Mouse (Mus musculus) intestine, postnatal 0 days (tissue): ENCODE results near the gene Eif4g3. TPM values are rescaled to one million over a fixed set of nuclear protein-coding genes. Genes with fewer than 3 reads are reported as not detected.
A peak's percentile ranks its signal among the peaks of the same experiment; 100 is the strongest.

Experiments
- ATAC-seq: fragments of 200-750 bp; cut with Nextera tagmentation; 2 replicates; pipeline ENCODE4 v1.8.0; 2017; ENCODE audit warnings: mild to moderate bottlenecking, moderate TSS enrichment, moderate library complexity
- H3K27ac ChIP-seq: fragments of 300-500 bp; sonication (generic); 2 replicates; pipeline ENCODE4 v1.5.1; 2014; ENCODE audit warnings: mild to moderate bottlenecking, low read depth, low read length, moderate library complexity
- H3K27me3 ChIP-seq: fragments of 300-500 bp; sonication (generic); replicated peaks from 2 replicates; pipeline ENCODE4 v1.6.1; 2014; ENCODE audit warnings: low read length, mixed read lengths; ENCODE audit not compliant: control insufficient read depth, insufficient read depth
- H3K36me3 ChIP-seq: fragments of 300-500 bp; sonication (generic); 2 replicates; pipeline ENCODE4 v1.6.1; 2014; ENCODE audit warnings: mild to moderate bottlenecking, moderate library complexity; ENCODE audit not compliant: control insufficient read depth, insufficient read depth
- H3K4me1 ChIP-seq: fragments of 300-500 bp; sonication (generic); replicated peaks from 2 replicates; pipeline ENCODE4 v1.6.1; 2014; ENCODE audit warnings: antibody characterized with exemption, low read length, mixed read lengths; ENCODE audit not compliant: control insufficient read depth, insufficient read depth
- H3K4me2 ChIP-seq: fragments of 300-500 bp; sonication (generic); replicated peaks from 2 replicates; pipeline ENCODE4 v1.6.1; 2014; ENCODE audit warnings: low read depth, mild to moderate bottlenecking, moderate library complexity
- H3K4me3 ChIP-seq: fragments of 300-500 bp; sonication (generic); 2 replicates; pipeline ENCODE4 v1.5.1; 2014; ENCODE audit warnings: low read depth, low read length
- H3K9ac ChIP-seq: fragments of 300-500 bp; sonication (generic); 2 replicates; pipeline ENCODE4 v1.6.1; 2014; ENCODE audit warnings: mild to moderate bottlenecking, low read depth, low read length
- H3K9me3 ChIP-seq: fragments of 300-500 bp; sonication (generic); 2 replicates; pipeline ENCODE4 v1.6.1; 2016; ENCODE audit warnings: mixed run types; ENCODE audit not compliant: control insufficient read depth
- CTCF ChIP-seq: sonication (generic); IDR thresholded peaks from 2 replicates; pipeline ENCODE4 v1.5.1; 2016; ENCODE audit warnings: low read depth, mild to moderate bottlenecking, control low read depth, antibody characterized with exemption, moderate library complexity
- whole genome bisulfite sequencing: fragments of 180-500 bp; shearing (Covaris S2); extraction: QIAGEN DNeasy Blood & Tissue Kit; methylation state at CpG from one replicate; pipeline ENCODE4 v1.1.7; 2014; 5-methylcytosine and 5-hydroxymethylcytosine counted together
- polyA plus RNA-seq: library from polyadenylated mRNA; unstranded; fragments of >200 nt; fragmentation: Nextera tagmentation; extraction: Ambion mirVana; gene quantifications from 2 replicates; pipeline ENCODE4 v1.2.1, GENCODE M21; 2015

Eif4g3 gene
- polyA plus RNA-seq, 1 experiment from 2014 or later = 11.9 TPM

DNA sequence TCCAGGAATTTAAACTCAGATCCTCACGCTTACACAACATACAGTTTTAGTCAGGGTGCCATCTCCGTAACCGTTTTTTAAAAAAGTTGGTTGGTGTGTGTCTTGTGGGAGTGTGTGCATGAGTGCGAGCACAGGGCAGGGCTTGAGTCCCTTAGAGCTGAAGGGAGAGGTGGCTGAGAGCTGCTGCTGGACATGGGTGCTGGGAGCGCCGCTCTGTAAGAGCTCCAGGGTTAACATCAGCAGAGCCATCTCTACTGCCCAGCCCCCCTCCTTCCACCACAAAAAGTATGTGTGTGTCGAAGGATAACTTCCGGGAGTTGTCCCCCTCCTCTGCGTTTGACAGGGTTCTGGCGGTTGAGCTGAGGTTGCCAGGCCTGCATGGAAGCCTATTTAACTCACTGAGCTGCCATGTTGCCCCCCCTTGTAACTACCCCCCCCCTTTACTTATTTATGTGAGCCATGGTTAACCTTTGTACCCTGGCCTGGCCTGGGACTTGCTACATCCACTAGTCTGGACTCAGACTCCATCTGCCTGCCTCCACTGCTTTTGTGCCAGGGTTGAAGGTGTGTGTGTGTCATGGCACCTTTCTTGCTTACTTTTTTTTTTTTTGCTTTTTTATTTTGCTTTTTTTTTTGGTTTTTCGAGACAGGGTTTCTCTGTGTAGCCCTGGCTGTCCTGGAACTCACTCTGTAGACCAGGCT lies 11.2 kb downstream of the Eif4g3 start:
- Histone ChIP-seq H3K36me3 (peaks cover 38% of the 10 kb centered on the region), H3K27ac (no peak overlapping the region), H3K4me1 (0 out of 2 replicates have a peak, but pooled peaks cover 2% of the 10 kb centered on the region), H3K9ac (no peak overlapping the region), H3K27me3 (no peaks in the 10 kb centered on the region), H3K4me3 (no peak overlapping the region), H3K9me3 (no peaks in the 10 kb centered on the region), H3K4me2 (no peak overlapping the region)
- 80% methylated on average over 11 of the region's 11 CpGs for WGBS
- no peak for TF ChIP-seq CTCF
- peak; percentile 53; the same call in 1 of the 2 replicates for ATAC-seq

DNA sequence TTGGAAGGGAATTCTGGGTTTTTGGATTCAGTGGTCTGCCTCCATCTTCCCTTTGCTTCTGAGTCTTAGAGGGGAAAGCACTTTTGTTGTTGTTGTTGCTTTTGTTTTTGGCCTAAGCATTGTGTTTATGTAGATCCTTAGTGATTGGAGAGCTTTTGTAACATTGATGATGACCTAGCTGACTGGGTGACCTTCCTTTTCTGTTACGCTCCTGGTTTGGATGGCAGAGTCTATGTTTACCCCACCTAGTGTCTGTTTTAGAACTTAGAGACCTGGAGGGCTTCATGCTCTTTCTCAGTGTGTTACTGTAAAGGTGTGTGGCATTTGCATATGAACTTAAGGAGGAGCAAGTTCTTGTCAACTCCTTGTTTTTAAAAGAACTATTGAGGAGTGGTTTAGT lies 13.0 kb downstream of the Eif4g3 start:
- H3K9me3 ChIP-seq = no peaks in the 10 kb centered on the region
- 94% methylated on average over 1 of the region's 1 CpGs for WGBS
- no peaks in the 10 kb centered on the region for H3K4me1 ChIP-seq
- H3K27me3 ChIP-seq = no peaks in the 10 kb centered on the region
- H3K9ac ChIP-seq = no peak overlapping the region
- no peak overlapping the region for H3K4me3 ChIP-seq
- TF ChIP-seq CTCF = no peak
- no peak overlapping the region for H3K4me2 ChIP-seq
- no peak overlapping the region for H3K27ac ChIP-seq
- H3K36me3 ChIP-seq = peaks cover 37% of the 10 kb centered on the region; the same call in 1 of the 2 replicates
- ATAC-seq = no peak

DNA sequence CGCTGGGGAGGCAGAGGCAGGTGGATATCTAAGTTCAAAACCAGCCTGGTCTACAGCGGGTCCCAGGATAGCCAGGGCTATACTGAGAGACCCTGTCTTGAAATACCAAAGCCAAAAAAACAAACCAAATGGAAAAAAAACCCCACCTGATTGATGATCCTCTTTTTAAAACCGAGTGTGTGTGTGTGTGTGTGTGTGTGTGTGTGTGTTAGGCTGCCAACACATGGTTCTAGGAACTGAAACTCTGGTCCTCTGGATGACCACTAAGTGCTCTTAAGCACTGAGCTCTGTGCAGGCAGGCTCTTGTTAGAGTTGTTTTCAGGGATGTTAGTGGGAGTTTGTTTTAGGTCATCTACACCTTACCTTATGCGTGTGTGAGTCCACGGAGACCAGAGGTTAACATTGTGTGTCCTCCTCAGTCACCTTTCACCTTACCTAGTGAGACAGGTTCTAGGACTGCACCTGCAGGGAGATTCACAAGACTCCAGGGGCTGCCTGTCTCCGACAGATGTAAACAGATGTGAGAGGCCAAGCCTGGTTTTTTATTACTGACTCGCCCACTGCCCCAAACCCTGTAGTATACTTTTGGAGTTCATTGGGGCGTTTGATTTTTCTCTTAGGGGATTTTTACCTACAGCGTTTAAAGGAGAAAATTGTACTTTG lies 14.3 kb downstream of the Eif4g3 start:
- TF ChIP-seq CTCF = no peak
- H3K27ac ChIP-seq = no peak overlapping the region
- H3K27me3 ChIP-seq = no peaks in the 10 kb centered on the region
- H3K4me2 ChIP-seq = no peak overlapping the region
- no peak overlapping the region for H3K4me3 ChIP-seq
- H3K4me1 ChIP-seq = no peaks in the 10 kb centered on the region
- 73% methylated on average over 9 of the region's 9 CpGs for WGBS
- no peaks in the 10 kb centered on the region for H3K9me3 ChIP-seq
- no peak for ATAC-seq
- H3K9ac ChIP-seq = no peak overlapping the region
- peaks cover 47% of the 10 kb centered on the region; the same call in 1 of the 2 replicates for H3K36me3 ChIP-seq

DNA sequence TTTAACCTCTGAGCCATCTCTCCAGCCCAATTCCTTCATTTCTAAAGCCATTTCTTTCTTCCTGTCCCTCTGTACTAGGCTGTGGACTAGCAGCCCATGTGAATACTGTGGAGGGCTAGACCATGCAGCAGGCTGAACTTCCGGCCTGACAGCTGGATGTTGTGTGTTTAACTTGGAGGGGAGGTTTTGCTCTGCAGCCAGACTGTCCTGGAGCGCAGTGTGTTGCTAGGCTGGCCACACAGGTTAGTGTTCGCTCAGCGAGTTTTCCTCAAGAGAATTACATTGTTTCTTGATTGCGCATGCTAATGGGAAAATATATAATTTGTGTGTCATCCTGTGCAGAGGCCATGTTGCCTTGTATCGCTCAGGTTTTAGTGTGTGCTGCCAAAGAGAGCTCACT lies 15.8 kb downstream of the Eif4g3 start:
- Histone ChIP-seq H3K4me3 (no peak overlapping the region), H3K9me3 (no peaks in the 10 kb centered on the region), H3K4me1 (no peaks in the 10 kb centered on the region), H3K27ac (no peak overlapping the region), H3K27me3 (no peaks in the 10 kb centered on the region), H3K4me2 (no peak overlapping the region), H3K36me3 (peaks cover 47% of the 10 kb centered on the region; the same call in 1 of the 2 replicates), H3K9ac (no peak overlapping the region)
- no peak for ATAC-seq
- WGBS = 84% methylated on average over 6 of the region's 6 CpGs
- no peak for TF ChIP-seq CTCF

DNA sequence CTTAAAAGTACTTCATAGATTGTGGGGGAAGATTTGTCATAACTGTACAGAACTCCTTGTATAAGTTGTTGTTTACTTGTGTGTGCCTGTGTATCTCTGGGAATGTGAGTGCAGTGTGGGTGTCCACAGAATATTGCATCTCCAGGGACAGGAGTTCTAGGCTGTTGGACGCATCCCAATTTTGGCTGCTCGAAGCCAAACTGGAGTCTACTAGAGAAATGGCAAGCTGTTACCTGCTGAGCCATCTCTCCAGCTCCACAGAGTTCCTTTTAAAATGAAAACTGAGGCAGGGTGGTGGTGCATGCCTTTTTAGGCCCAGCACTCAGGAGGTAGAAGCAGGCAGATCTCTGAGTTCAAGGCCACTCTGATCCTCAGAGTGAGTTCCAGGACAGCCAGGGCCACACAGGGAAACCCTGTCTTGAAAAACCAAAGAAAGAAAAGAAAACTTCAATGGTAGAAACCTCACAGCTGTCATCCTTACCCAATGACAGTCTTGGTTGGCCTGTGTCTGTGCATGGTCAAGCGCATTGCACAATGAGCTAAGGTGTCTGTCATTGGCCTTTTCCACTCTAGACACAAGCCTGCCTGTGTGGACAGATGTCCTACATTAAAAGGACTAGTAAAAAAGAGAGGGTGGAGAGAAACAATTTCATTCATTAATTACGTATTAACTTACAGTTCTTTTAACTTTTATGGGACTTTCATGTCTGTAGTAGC lies 17.1 kb downstream of the Eif4g3 start:
- Histone ChIP-seq H3K9me3 (no peaks in the 10 kb centered on the region), H3K27ac (no peak overlapping the region), H3K36me3 (peaks cover 55% of the 10 kb centered on the region; the same call in 1 of the 2 replicates), H3K9ac (no peak overlapping the region), H3K4me2 (no peak overlapping the region), H3K4me3 (no peak overlapping the region), H3K4me1 (no peaks in the 10 kb centered on the region), H3K27me3 (no peaks in the 10 kb centered on the region)
- no peak for TF ChIP-seq CTCF
- no peak for ATAC-seq
- 95% methylated on average over 4 of the region's 4 CpGs for WGBS

DNA sequence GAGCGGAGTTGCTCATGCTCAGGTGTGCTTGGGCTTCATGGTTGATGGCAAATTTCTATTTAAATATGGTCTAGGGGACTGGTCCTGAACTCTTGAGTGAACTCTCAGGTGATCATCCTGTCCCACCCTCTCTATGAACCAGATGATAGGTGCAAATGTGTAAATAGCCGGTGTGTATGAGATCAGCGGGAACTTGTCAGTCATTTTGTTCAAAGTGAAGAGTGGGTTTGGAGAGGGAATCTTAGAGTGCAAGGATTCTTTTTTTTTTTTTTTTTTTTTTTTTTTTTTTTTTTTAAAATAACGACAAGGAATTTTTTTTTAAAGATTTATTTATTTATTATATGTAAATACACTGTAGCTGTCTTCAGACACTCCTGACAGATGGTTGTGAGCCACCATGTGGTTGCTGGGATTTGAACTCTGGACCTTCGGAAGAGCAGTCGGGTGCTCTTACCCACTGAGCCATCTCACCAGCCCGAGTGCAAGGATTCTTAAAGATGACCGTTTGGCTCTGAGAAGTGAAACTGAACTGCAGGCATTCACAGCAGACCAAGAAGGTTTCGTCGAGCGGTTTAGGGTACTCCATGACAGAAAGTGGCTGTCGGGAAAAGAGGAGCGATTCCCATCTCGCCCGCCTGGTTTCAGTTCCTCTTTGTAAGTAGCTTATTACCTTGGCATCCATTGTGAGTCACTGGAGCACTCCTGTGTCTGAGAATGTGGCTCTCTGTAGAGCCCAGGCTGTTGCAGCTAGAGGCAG lies 21.1 kb downstream of the Eif4g3 start:
- no peak overlapping the region for H3K4me3 ChIP-seq
- no peak overlapping the region for H3K9ac ChIP-seq
- no peak for TF ChIP-seq CTCF
- peaks cover 58% of the 10 kb centered on the region; the same call in 1 of the 2 replicates for H3K36me3 ChIP-seq
- 90% methylated on average over 15 of the region's 15 CpGs for WGBS
- ATAC-seq = no peak
- H3K4me2 ChIP-seq = no peak overlapping the region
- no peaks in the 10 kb centered on the region for H3K9me3 ChIP-seq
- H3K27ac ChIP-seq = no peak overlapping the region
- H3K4me1 ChIP-seq = no peaks in the 10 kb centered on the region
- H3K27me3 ChIP-seq = no peaks in the 10 kb centered on the region
